Mouse (Mus musculus) hematopoietic stem cell, adult 5-6 weeks (primary cell): ENCODE measurements around the gene Kat8. TPM values are rescaled to one million over a fixed set of nuclear protein-coding genes. Genes with fewer than 3 reads are reported as not detected.

Experiments
- ATAC-seq, 2 experiments: fragments of 125-278 bp in 1 of 2; replicated peaks in 1 of 2; 2 replicates each; pipeline ENCODE4 v1.8.0; 2016 to 2017; ENCODE audit warnings: inconsistent platforms in 2 of 2, mild to moderate bottlenecking in 2 of 2, moderate number of reproducible peaks in 2 of 2, low read depth in 1 of 2, moderate TSS enrichment in 1 of 2; ENCODE audit not compliant: low FRiP score in 2 of 2, poor library complexity in 2 of 2, severe bottlenecking in 2 of 2, insufficient read depth in 1 of 2, low TSS enrichment in 1 of 2
- total RNA-seq: library from RNA; stranded (forward); fragments of 172-1452, 232-1000 nt; gene quantifications from 2 replicates; pipeline ENCODE4 v1.2.3, GENCODE M21; 2017

Kat8 gene
- total RNA-seq = 42.5 and 48.2 TPM in 2 replicates

GRCm38 (mm10) chr7:127912190-127912871 lies at the start of gene Kat8:
Kat8 (plus strand) TSS chr7:127912516.
- peak; percentile 96 to 98 for ATAC-seq

DNA sequence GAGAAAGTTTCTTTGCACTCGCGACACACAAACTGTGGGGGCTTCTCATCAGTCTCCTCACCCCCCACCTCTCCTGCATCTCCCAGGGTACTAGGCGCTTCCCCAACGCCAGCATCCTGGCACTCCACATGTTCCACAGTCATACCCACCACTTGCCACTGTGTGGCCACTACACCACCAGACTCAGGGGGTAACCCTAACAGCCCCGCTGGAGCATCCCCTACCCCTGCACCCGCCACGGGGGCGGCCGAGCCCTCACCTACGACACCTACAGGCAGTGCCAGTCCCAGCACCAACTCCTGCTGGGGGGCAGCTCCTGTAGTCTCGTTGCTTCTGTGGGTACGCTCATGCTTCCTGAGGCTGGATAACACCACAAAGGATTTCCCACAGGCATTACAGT lies 45.9 kb upstream of the Kat8 start:
- ATAC-seq = no peak

- no peak; a peak in 1 of 4 replicates for ATAC-seq
Observed at GRCm38 (mm10) chr7:127867641-127868040, 44.7 kb upstream of the Kat8 start.

- ATAC-seq = no peak
Observed at GRCm38 (mm10) chr7:127869149-127869810, 43.0 kb upstream of the Kat8 start.

GRCm38 (mm10) chr7:127870136-127870821 lies 42.0 kb upstream of the Kat8 start:
- no peak for ATAC-seq

DNA sequence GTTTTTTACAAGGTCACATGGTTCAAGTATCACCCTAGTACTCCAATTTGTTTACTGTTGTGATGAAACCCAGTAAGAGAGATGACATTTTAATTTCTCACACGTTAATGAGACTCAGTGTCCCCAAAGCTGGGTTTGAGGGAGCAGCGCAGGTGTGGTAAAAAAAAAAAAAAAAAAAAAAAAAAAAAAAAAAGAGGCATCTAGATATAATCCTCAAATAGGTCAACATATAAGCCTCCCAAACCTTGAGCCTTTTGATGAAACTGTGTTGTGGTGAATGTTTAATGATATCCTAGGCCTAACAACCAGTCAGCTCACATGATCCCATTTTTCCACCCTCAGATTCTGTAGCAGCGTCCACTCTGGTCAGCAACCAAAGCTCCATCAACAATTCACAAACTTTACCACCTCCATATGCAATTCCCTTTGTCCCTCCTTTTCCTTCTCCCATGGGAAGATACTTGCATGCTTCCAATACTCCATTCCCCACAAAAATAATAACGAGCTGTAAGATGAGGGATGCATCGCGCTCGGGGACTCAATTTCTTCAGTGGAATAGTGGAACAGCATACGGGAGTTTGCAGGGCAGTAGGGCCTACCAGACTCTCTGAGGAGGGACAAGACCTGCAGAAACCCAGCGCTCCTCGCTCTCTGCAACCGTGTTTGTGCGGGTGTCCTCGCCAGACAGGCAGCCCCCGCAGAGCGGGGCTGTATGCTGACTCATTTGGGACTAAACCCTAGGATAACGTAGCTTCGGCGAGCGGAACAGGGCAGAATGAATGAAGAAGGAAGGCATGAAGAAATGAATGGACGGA lies 37.3 kb upstream of the Kat8 start:
- ATAC-seq = peak in 1 of 2 experiments; percentile 22; a peak in 1 of 4 replicates

GRCm38 (mm10) chr7:127875627-127876001 lies 36.7 kb upstream of the Kat8 start:
- ATAC-seq = peak; percentile 60 to 66

GRCm38 (mm10) chr7:127876041-127876466 lies 36.3 kb upstream of the Kat8 start, which contains the start of gene Zfp646:
Zfp646 (plus strand) TSS chr7:127876221.
- ATAC-seq = peak; percentile 28 to 69

DNA sequence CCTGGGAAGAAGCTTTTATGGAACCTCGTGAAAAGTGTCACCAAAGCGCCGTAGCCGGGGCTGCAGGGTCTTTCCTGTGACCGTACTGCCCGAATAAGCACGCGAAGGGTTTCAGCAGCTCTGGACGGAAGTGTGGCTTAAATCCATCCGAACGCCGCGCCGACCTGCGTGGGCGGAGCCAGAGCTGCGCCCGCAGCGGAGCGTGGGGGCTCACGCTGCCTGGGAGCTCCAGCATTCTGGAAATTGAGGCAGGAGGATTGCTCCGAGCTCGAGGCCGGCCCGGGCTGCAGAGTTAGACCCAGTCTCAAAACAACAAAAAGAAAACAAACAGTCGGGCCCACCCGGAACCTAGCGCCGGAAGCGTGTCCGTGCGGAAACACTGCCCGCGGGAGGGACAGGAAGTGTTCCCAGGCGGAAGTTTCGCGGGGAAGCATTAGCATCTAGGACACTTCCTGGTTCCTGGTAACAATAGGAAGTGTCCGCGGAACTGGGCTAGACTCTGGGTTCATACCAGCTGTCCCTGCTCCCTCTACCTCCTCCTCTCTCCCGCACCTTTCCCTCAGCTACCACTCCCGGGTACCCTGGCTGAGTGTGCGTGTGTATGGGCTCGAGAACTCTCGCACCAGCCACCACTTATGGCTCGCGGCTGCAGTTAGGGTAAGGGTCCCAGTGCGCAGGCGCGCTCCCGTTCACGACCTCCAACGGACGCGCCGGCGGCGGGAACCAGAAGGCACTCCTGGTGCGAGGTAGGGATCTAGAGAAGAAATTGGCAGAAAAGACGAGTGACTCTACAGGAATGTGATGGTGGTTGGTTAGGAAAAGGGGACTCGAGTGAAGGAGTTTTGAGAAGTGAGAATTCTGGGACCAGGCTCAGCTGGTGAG lies 35.6 kb upstream of the Kat8 start, which contains the start of gene Zfp668:
Gene Zfp668 (minus strand): TSS at position 362 of the 882 bp plus-strand sequence.
- peak; percentile 35 to 65 for ATAC-seq

DNA sequence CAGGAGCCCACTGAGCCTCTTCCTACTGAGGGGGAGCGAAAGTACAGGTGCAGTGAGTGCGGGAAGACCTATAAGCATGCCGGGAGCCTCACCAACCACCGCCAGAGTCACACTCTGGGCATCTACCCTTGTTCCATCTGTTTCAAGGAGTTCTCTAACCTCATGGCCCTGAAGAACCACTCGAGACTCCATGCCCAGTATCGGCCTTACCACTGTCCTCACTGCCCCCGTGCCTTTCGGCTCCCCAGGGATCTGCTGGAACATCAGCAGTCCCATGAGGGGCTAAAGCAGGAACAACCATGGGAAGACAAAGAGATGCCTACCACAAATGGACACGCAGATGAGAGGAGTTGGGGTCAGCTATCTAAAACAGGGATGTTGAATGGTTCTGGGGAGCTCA lies 33.0 kb upstream of the Kat8 start:
- ATAC-seq = no peak

DNA sequence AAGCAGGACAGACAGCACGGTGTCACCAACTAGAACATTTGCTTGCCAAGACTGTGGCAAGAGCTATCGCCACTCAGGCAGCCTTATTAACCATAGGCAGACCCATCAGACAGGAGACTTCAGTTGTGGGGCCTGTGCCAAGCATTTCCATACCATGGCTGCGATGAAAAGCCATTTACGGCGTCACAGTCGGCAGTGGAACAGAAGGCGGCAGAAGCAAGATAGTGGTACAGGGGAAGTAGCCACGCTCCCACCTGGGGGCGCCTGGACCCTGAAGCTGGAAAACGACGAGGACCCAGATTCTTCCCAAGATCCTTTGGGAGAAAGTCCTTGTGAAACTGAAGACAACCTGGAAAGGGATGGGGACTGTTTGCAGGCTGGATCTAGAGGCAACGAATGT lies 31.9 kb upstream of the Kat8 start:
- ATAC-seq = no peak

GRCm38 (mm10) chr7:127885951-127886350 lies 26.4 kb upstream of the Kat8 start:
- ATAC-seq = no peak

- no peak for ATAC-seq
Observed at GRCm38 (mm10) chr7:127886551-127886950, 25.8 kb upstream of the Kat8 start.

- ATAC-seq = no peak
Observed at GRCm38 (mm10) chr7:127887191-127887590, 25.1 kb upstream of the Kat8 start.

DNA sequence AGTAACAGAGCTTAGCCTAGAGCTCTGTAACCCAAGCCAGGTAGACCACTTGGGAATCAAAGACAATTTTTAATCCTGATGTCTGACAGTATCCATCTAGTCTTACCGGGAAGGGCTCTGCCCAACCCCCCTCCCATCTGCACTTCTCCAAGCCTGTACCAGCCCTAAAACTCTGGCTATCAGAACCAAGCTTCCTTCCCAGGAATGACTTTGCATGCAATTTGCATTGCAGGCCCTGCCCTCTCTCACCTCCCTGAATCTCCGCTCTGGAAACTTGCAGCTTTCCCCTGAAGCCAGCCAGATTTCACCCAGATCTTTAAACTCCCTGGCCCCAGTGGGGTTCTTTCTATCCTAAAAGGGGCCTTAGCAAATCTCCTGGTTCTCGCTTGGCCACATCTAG lies 24.5 kb upstream of the Kat8 start:
- ATAC-seq = no peak

GRCm38 (mm10) chr7:127888821-127889220 lies 23.5 kb upstream of the Kat8 start:
- ATAC-seq = 0 out of 4 replicates have a peak, but pooled peaks of 1 of the 2 experiments have one; percentile 18
